Mouse (Mus musculus) c-Kit-positive CD71-positive TER-119-positive erythroid progenitor cells, embryonic 14.5 days (primary cell): ENCODE measurements around the gene Fam189a1.

Source experiments
- DNase-seq: peaks from one replicate; pipeline ENCODE4 v3.0.0-alpha.2; 2013; ENCODE audit warnings: low spot score

Gene Fam189a1

DNA sequence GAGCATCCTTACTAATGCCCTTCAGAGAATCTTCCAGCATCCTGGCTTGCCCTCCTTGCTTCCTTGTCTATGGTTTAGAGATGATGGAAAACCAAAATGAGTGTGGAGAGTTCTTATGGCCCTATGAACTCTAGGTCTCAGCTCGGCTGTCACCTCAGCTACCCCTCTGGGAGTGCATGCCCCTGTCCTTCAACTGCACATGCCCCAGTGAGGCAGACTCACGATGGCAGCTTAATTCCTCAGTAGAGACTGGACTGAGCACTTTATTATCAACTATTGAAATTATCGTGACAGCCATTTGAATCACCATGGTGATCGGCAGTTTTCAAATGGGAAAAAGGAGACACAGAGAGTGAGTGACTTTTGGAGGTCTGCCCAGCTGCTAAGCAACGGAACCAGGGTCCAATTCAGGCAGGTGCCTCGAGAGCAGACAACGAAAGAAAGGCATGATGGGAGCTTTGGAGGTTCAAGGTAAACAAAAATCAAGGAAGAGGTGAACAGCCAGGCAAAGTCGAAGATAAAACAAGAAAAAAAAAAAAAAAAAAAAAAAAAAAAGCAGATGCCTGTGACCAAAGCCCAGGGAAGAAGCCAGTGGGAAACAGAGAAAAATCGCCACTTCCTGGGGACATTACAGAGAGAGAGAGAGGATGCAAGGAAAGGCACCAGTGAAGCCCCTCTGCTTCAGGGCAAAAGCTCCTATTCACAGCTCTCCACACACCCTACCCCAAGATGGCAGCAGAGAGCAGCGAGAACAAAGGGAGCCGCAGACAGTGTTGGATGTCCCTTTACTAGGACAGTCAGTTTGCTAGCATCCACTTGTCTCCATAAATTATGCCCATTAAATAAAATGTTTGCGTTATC, 206.2 kb downstream of the Fam189a1 start:
- peak; percentile 2 for DNase-seq

DNA sequence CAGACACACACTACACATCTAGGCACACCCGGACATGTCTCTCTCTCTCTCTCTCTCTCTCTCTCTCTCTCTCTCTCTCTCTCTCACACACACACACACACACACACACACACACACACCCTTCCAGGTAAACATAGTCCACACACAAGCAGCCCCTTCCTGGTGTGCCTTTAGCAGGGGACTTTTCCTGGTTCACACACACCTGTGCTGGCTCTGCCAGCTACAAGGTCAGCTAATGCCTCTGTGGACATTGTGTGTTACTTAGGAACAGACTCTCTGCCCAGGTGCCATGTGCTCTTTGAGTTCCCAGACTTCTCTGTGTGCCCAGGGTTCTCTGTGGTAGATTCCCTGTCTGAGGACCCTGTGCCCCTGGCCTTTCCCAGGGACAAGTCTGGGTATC, 206.9 kb downstream of the Fam189a1 start:
- DNase-seq = no peak

DNA sequence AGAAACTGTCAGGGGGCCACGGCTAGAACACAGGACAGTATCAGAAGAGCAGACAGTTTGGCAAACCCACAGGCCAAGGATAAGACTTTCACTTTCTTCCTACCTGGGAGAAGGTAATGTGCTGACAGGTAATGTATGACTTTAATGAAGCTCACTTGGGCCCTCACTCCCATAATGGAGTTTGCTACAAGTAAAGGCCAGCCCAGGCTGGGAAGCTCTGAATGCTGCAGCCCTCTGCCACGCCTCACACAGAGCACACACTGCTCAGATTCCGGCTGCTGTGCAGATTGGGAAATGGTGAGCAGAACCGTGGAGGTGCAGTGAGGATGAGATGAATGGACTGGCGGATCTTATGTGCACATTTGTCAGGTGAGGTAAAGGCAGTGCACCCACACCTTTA, 211.7 kb downstream of the Fam189a1 start:
- DNase-seq = no peak

DNA sequence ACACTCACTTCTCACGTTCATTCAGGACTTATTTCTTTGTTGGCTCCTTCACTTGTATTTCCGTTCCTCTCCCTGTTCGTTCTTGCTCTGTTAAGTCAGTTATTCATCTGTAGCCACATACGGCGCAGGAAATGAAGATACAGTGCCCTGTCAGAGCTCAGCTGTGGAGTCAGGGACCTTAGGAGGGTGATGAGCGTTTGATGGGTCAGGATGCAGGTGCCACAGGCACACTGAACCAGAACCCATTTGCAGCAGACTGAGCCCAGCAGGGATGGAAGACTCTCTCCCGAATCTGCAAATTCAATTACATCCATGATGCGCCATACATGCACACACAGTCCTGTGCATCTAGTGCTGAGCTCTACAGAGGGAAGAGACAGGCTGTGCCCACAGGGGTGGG, 212.2 kb downstream of the Fam189a1 start:
- DNase-seq = no peak

DNA sequence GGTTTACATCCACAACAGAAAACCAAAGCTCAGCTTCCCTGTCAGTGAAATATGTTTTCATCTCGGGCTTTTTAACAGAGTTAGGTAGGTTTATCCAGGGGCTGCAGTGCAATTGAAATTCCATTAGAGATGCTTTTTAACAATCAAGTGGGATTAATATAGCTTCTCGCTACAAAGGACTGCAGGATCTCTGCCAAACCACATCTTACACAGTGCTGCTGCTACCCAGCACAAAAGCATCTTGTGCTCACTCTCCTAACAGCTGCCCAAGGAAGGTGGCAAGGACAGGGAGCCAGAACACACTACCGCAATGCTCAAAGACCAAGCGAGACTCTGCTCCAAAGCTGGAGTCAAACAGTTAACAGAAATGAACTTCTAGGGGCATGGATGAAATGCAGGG, 219.4 kb downstream of the Fam189a1 start:
- no peak for DNase-seq

DNA sequence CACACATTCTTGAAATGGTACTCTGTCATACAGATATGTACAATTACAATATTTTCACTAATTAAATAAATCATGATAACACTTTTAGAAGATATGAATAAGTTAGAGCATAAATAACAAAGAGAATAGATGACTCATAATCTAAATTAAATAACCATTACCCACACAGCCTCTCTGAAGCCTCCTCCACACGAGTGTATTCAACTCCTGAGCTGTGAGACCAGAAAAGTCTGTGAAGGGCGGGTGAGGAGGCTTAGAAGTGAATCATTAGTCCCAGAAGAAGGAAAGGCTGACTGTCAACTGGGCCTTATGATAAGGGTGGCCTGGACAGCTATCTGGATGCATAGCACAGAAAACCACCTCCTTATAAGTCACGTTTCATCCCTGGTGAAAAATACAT, 222.3 kb downstream of the Fam189a1 start:
- DNase-seq = no peak

DNA sequence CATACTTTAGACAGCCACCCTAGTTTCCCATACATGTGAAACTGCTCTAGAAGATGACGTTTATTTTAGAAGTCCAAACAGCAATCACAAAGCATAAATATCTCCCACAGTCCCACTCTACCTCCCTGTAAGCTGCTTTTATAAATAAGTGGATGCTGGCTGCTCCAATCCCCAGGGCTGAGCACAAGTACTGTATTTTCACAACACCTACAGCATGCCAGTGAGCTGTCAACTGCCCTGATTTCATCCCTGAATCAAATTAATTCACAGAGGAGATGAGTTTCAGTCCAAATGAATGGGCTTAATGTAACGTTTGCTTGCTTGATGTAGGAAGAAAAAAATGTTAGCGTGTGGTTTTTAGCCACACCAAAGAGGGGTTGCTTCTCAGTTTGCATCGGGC, 225.4 kb downstream of the Fam189a1 start:
- no peak for DNase-seq

DNA sequence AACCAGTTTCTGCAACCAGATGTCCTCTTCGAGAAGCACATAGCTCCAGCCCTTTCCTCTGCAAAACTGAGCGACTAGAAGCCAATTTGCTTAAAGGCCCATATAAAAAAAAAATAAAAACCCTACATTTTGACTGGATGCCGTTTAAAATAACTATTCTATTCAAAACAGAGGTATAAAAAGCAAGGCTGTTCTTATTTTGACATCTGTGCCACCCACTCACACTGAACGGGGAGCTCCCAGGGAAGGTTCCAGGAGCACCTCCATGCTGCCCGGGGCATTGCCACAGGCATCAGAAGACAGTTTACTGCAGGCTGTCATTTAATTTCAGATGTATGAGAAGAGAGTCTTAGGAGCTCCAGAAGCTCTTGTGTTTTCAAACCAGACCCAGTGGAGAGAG, 232.5 kb downstream of the Fam189a1 start:
- no peak for DNase-seq

DNA sequence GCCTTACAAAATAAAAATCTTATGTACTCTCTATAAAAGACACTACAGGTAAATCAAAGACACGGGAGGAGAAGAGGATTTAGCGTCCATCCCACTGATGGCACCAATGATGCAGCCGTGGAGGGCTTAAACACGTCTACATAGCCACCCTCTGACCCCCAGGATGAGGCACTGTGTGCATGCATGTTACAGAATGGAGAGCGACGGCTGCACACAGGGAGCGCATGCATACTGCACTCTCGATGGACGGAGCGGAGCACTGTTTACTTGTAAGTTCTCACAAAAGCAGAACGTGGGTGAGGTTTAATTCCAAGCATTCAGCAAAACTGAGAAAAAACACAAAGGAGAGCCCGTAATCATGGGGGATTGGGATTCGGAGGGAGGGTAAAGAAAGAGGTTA, 235.2 kb downstream of the Fam189a1 start:
- DNase-seq = no peak

DNA sequence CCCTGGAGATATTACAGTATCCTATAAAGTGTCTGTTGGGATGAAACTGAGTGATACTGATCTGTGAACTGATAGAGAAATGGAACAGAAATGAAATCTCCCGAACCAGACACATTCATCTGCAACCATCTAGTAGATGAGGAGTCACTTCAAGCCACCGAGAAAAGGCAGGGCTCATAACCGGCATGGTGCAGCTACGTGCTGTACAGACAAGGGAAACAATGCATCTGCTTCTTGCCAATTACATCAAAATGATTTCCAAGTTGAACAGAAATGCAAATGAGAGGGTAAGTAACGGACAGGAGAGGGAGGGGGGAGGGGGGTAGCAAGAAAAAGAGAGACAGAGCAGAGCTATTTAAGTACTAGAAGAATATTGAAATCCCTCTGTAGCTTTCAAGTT, 235.6 kb downstream of the Fam189a1 start:
- DNase-seq = no peak

DNA sequence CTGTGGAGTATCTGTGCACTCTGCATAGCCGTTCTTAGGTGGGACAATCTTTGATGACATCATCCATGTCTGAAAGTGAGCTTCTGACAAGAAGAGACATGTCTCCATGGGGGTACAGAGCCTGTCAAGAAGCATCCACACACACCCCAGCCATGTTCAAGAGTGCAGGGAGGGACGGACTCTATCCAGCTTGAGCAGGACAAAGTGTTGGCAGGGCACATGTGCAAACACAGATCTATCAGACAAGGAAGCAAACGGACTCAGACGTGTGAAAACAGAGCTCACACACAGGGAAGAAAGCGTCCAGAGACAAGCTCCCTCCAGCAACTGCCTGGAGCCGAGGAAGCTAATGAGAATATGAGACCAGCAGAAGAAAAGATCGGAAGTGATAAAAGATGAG, 239.7 kb downstream of the Fam189a1 start:
- DNase-seq = no peak

DNA sequence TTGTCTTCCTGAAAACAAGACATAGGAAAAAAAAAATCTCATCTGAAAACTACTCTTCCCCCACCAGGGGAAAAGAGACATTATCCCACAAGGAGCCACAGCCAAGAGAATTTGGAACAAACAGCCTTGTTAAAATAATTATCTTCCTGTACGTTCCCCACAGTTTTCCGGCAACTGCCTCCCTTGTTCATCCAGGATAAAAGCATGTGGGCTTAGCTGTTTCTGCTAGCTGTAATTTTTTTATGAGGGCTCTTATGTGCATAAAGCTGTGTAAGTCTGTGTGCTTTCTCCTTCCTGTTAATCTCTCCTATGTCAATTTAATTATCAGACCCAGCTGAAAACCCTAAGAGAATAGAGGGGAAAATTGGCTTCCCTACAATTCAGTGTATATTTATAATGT, 241.2 kb downstream of the Fam189a1 start:
- DNase-seq = no peak

DNA sequence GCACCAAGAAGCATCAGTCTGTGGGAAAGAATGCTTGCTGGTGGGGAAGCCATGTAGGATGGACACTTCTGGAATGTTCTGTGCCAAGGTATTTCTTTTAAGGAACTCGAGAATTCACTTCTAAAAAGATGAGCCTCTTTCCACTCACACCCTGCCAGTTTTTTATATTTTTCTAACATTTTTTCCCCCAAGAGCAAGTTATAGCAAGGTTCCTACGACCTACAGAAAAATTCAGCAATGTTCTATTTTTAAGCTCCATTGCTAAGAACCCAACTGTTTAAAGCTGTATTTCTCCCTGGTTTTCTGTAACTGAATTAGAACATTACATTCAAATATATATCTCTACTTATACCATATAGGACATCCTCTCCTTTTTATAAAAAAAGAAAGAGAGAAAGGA, 244.4 kb downstream of the Fam189a1 start:
- DNase-seq = no peak

DNA sequence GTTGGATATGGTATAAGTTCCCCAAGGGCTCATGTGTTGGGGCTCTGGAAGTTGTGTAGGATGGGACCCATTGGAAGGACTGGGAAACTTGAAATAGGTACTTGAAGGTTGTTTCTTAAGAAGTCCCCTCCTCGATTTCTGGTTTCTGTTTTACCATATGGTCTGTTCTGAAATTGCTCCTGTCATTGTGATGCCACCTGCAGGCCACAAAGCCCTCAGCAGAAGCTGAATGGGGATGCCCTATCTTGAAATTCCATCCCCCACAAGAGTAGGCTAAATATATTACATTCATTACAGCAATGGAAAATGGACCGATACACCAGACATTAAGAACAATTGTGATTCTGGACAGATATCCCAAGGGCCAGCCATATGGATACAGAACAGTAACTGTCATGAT, 246.2 kb downstream of the Fam189a1 start:
- no peak for DNase-seq

DNA sequence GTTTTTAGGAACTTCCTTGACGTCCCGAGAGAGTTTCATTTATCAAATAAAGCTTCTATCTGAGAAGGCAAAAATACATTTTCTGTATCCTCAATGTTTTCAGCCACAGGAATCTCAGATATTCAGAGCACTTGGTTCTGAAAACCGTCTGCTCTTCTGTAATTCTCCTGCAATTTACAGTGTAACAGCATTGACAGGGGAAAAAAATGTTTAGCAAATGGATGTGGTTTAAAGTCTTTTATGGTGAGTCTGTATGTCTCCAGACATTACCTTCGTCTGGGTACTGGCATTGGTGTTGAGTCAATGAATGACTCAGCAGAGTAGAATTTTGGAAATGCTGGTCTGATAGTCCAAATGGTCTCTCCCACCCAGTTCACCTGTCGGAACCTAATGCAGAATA, 249.4 kb downstream of the Fam189a1 start:
- DNase-seq = no peak

DNA sequence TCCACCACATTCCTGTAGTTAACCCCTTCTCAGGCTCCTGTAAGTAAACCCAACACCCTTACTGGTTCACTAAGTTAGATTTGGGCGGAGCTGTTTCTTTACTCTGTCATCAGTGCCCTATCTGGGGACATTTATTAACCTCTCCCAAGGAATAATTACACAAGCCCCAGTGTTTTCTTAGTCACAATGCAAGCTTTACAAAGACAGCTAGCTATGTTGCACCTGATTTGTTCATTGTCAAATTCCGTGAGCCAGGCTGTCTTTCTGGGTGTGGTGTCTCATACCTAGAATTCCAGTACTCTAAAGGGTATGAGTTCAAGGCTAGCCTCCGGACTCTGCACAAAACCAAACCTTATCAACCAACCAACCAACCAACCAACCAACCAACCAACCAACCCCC, 250.9 kb downstream of the Fam189a1 start:
- DNase-seq = no peak

DNA sequence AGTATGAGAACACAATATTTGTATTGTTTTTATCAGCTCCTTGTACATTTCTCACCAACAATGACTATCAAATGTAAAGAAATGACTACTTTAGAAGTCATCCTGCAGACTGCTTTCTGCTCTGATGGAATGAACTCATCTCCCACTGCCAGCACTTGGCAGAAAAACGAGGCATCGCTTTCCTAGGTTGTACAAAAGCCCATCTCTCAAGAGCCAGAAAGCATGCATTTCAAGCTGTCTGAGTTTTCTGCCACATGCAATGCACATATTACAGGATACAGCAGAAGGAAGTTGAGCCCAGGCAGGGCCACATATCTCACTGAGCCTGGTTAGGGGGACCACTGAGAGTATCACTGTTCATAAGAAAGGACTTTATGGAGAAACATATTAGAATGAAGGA, 256.1 kb downstream of the Fam189a1 start:
- no peak for DNase-seq

DNA sequence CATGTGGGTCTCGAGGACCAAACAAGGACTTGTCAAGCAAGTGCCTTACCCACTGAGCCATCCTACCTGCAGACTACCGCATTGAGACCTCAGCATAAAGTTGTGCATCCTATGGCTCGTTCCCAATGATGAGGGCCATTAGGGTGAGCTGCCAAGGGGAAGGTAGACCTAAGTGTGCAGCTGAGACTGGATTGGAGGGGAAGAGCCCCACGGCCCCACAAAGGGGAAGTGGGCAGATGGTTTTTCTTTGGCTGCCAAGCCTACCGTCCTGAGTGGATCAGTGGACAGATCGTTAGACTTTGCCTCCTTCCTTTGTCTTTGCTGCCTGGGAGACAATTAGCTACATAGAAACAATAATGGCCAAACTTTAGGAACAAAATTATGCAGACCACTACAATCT, 259.8 kb downstream of the Fam189a1 start:
- no peak for DNase-seq

DNA sequence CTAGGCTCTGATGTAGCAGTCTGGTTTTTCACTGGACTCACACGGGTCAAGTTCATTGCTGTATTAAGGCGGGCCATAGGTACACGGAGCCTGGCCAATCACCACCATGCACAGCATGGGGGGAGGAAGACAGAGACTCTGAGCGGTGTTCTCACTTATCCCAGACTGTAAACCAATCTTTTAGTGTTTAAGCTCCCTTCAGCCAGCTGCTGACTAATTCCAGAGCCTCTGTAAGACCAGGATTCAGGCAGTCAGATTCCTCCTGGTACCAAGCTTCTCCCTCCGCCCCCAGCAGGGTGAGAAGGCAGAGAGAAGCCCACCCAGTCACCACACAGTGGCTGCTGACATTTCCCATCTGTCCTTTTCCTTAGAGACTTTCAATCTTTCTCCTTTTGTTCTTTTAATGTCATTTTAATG, 260.7 kb downstream of the Fam189a1 start:
- DNase-seq = no peak

DNA sequence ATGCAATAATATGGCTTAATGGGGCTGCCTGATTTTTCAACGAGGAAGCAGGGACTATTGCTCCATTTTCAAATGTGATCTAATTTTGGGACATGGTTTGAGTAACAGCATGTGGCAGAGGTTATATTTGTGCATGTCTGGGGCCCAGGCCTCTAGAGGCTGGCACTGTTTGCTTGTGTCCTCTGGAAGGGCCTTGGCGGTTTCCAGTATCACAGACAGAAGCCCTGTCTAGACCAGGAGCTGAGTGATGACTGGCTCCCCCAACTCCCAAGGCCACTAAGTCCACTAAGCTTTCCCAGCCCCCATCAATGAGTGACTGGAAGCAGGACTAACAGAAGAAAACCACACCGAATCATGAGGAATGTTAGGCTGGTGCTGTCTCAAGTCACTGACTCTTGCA, 265.2 kb downstream of the Fam189a1 start:
- DNase-seq = no peak

DNA sequence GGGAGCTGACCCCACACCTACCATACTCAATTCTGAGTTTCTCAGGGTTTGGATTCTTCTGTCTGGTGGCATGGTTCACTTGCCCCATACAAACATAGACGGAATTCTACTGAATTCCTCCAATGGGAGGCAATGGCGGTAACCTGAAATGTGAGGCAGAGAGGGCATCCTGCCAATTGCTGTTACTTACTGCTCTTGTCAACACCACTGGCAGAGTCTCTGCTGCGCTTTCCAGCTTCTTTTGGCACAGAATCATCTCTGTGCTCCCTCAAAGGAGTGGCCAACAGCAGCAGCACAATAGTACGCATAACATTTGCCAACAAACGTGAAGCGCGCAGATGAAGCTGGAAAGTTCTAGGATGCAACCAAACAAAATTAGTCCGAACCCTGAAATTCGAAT, 266.5 kb downstream of the Fam189a1 start:
- DNase-seq = no peak

DNA sequence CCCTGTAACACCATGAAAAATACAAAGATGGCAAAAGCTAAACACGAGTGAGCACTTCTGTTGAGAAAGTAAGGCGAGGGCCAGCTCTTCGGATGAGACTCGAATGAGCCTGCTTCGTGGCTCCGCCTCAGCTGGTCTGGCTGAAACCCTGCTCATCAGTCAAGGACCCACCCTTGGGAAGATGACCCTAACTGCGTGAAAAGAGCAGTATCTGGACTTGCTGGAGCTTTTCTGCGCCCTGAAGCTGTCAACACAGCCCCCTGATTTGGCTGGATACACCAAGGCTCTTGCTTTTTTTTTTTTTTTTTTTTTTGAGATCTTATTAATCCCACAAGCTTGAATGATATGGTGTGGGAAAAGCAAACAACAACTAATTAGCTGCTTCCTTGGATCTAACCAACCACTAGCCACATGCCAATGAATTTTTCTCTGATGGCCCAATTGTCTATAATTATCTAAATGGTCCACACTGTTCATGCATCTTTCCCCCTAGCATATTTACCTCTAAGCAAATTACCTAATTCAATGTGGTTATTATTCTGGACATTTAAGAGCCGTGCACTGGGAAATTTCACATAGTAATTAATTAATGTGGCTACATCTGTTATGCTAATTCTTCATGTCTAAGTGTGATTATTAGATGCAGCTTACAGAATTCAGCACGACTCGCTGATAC, 272.0 kb downstream of the Fam189a1 start:
- DNase-seq = no peak

DNA sequence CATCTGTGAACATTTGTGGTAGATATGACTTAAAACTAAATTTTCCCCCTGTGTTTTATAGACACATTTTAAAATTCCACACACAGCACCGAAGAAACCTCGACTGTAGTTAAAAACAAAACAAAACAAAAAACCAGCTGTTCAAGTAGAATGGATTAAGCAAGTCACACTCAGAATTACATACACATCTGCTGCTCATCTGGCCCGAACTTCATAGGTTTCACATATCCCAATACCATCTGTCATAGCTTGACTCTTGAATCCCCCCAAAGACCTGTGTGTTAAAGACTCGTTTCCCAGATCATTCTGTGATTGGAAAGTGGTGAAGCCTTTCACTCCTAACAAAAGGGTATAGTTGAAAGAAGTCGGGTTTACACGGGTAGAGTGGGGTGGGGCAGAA, 274.1 kb downstream of the Fam189a1 start:
- no peak for DNase-seq

DNA sequence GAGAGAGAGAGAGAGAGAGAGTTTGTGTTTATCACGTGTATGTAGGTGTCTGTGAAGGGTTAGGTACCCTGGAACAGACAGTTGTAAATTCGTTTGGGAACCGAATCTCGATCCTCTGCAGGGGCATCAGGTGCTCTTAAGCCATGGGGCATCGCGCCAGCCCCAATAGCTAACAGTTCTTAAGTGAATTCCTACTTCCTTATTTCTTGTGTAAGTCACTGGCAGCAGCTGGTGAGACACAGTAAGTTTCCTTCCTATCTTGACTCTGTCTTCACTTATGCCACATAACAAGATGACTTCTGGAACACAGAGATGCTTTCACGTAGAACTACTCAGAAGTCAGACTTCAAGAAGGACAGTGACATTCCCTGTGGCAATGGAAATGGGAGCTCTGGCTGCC, 275.0 kb downstream of the Fam189a1 start:
- no peak for DNase-seq
